Mouse (Mus musculus) brain, embryonic 18.5 days (tissue): ENCODE measurements around the gene Xylt2.
"Not testable (repeated sequence)": the region's sequence is repeated elsewhere in the genome, so short reads cannot be mapped to it uniquely, and the experiment has no call there.

Experiments
- DNase-seq: peaks from one replicate; pipeline ENCODE4 v3.0.0-alpha.2; 2012; ENCODE audit warnings: low read depth, low spot score

The Xylt2 gene

DNA sequence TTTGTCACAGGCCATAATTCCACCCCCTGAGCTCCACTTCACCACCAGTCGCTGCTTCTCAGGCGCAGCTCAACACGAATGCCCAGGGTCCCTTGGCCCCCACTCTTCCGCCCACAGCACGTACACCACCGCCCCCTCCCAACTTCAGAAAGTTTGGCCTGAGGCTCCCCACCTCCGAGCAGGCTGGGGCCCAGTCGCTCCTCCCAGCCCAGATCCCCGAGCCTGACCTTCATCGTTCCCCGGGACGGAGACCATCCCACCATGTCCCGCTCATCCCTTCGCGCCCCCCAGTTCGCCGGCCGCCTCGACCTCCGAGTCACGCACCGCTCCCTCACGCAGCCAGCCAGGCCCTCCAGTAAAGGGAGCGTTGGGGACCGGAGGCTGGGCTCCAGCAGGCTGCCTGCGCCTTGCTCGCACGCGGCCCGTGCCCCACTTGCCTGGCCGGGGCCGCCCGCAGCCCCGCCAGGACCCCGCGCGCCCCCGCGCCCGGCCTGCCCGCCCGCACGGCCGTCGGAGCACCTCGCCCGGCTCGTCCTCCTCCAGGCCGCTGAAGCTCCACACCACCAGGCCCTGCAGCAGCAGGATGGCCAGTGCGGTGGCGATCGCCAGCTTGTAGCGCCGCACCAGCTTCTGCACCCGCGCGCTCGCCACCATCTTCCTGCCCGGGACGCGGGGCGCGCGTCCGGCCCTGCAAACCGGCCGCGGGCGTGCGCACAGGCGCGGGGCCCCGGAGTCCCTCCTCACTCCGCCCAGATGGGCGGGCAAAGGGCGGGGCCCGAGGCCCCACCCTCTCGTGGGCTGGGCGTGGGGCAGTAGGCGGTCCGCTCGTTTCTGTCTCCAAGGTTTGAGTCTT, at the start of gene Xylt2:
Xylt2 (minus strand) TSS at position 762 of the 853 bp plus-strand sequence.
- peak; percentile 86 for DNase-seq

DNA sequence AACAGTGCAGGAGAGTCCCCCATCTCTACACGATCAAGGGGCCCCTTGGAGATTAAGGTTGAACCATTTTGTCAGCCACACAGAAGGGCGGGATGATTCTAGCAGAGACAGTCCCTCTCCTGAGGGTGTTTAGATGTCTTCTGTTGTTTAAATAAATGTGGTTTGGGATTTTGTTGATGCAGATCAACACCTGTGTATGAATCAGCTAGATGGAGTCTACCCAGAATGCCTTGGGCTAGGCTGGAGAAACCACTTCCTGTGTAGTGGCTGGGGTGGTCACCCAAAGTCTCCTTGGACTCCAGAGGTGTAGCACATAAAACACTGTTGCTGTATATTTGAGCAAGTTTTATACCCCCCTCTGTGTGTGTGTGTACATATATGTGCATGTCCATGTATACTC, 41.9 kb upstream of the Xylt2 start:
- no peak for DNase-seq

GRCm38 (mm10) chr11:94718113-94718909, 41.0 kb upstream of the Xylt2 start:
- no peak for DNase-seq

- DNase-seq, result no peak
Measured at GRCm38 (mm10) chr11:94717239-94717638, 39.9 kb upstream of the Xylt2 start.

- no peak for DNase-seq
Measured at GRCm38 (mm10) chr11:94716754-94717153, 39.4 kb upstream of the Xylt2 start.

DNA sequence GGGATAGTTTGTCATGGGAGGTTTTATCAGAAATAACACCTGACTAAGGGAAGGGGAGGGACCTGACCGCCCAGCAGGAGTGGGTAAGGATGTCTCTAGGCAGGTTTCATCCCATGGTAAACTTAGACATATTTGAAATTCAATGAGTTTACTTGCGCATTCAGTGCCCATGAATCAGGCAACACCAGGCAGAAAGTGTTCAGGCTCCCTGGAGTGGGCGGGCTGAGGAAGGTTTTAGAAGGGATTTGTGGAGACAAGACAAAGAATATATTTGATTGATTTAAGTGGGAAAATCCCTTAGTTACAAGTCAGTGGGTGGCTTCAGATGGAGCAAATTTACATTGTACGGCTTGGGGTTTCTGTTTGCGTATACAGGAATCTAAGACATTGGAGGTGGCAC, 38.3 kb upstream of the Xylt2 start:
- no peak for DNase-seq

- DNase-seq, result no peak
Measured at GRCm38 (mm10) chr11:94713246-94713860, 36.0 kb upstream of the Xylt2 start.

GRCm38 (mm10) chr11:94704472-94704871, 27.2 kb upstream of the Xylt2 start, which contains the start of gene Gm11541:
Gene Gm11541, minus strand, starts transcription at chr11:94704499.
- DNase-seq, result peak; percentile 28

DNA sequence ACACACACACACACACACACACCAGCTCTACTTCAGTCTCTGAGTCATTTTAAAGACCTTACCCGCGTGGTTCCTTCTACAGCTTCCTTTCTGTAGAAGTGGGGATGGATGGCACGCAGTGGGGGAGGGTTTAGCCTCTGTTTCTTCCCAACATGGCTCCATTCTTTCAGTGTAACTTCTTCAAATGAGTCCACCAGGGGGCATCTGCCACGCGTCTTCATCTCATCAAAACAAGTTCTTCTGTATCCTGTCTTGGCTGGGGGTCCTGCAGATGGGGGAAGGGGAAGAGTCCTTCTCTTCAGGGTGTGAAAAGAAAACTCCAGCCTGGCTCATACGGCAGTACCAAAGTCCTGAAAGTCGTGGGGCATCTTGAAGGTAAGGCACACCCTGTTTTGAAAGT, 26.7 kb upstream of the Xylt2 start:
- no peak for DNase-seq

DNA sequence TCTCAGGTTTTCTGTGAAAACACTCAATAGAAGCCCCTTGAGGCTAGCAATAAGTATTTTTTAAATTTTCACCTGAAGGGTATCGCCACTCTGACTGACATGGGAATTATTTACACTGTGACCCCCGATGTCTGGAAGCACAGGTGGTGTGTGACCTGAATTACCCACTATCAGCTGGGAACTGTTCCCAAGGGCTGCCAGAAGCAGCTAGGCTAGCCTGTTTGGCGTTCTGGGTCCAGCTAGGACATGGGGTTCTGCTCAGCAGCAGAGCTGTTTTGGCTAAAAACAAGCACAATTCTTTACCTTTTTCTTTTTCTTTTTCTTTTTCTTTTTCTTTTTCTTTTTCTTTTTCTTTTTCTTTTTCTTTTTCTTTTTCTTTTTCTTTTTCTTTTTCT, 24.9 kb upstream of the Xylt2 start:
- no peak for DNase-seq

- DNase-seq, result no peak
Measured at GRCm38 (mm10) chr11:94701401-94702215, 24.3 kb upstream of the Xylt2 start.

GRCm38 (mm10) chr11:94699399-94699798, 22.1 kb upstream of the Xylt2 start:
- DNase-seq, result no peak

DNA sequence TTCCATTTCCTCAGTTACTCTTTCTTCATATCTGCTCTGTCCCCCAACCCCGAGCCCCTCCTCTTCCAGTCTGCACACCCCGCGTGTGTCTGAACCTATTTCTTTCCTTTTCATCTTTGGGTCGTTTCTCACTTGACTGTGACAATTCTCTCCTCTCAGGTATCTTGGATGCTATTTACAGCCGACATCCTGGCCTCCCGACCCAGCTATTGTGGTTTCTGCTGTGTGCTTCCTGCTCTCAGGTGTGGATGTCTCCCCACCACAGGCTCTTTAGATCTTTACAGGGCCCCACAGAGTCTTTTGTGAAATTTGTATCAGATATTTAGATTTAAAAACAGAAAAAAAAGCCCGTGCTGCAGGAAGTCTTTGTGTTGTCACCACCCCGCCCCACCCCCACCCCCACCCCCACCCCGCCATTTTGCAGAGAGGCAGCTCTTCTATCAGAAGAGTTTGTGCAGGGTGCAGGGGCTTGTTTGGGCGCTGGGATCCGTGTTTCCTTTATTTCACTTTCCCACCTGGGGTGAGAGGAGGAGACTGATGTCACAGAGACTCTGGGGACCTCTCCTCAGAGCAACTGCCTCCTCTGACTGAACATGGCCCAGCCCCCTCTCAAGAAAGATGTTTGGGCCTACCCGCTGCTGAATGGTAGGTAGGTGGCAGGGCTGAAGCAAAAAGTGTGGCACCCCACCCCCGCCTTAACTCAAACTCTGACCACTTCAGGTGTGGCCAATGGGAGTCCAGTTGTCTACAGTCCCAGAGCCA, 20.6 kb upstream of the Xylt2 start:
- DNase-seq, result no peak

DNA sequence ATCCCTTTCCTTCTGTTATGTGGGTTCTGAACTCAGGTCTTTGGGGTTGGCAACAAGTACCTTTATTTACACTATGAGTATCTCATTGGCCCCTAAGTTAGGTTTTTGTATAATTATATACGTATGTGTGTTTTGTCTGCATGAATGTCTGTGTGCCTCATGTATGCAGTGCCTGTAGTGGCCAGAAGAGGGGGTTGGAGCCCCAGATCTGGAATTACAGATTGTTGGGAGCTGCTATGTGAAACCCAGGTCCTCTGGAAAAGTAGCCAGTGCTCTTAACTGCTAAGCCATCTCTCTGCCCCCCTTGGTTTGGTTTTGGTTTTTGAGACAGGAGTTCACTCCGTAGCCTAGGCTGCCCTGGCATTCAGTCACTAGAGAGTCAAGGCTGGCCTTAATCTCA, 19.8 kb upstream of the Xylt2 start:
- DNase-seq, result no peak

DNA sequence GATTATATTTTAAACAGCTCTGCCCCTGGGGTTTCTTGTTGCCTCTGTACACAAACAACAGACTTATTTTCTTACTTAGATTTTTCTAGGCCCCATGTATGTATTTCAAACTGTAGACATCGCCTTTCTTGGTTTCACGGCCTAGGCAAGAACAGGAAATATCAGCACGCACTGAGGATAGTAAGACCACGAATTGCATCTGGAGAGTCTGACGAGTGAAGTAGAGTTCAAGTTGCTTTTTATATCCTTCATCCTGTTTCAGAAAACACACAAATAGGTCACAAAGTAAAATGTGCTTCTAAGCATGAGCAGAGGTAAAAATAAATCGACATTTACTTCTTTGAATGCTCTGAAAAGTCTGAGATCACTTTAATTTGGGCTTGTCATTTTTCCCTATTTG, 18.2 kb upstream of the Xylt2 start:
- no peak for DNase-seq

GRCm38 (mm10) chr11:94692502-94692901, 15.2 kb upstream of the Xylt2 start:
- not testable (repeated sequence) for DNase-seq

- no peak for DNase-seq
Measured at GRCm38 (mm10) chr11:94687178-94687577, 9.9 kb upstream of the Xylt2 start.

DNA sequence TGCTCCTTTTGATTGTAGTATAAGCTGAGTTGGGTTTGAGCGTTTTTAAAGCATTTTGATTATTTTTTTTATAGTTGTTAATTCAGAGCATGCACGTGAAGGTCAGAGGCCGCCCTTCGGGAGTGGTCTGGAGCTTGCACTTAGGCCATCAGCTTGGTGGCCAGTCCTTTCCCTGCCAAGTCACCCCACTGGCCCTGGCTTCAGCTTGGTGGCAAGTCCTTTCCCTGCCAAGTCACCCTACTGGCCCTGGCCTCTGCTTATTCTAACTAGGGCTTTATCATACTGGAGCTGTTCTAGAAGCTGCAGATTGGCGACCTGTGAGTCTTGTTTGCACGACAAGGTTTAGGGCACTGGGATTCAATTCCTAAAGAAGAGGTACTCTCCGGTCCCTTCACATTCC, 5.1 kb upstream of the Xylt2 start:
- no peak for DNase-seq

- no peak for DNase-seq
Measured at GRCm38 (mm10) chr11:94681640-94682039, 4.3 kb upstream of the Xylt2 start.

DNA sequence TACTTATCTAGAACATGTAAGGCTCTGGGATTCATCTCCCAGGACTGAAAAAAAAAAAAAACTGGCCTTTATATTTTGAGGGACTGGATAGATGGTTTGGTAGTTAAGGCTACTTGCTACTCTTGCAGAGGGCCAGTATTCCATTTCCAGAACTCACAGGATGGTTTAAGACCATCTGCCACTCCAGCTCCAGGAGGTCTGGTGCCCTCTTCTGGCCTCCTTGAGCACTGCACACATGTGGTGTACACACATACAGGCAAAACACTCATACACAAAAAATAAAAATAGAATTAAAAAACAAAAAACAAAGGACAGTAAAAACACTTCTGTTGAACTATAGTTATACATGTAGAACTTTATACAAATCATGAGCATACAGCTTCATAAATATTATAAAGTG, 3.3 kb upstream of the Xylt2 start:
- DNase-seq, result no peak
